8 mouse cellular contexts compared by ENCODE assay signal in the genomic region with DNA sequence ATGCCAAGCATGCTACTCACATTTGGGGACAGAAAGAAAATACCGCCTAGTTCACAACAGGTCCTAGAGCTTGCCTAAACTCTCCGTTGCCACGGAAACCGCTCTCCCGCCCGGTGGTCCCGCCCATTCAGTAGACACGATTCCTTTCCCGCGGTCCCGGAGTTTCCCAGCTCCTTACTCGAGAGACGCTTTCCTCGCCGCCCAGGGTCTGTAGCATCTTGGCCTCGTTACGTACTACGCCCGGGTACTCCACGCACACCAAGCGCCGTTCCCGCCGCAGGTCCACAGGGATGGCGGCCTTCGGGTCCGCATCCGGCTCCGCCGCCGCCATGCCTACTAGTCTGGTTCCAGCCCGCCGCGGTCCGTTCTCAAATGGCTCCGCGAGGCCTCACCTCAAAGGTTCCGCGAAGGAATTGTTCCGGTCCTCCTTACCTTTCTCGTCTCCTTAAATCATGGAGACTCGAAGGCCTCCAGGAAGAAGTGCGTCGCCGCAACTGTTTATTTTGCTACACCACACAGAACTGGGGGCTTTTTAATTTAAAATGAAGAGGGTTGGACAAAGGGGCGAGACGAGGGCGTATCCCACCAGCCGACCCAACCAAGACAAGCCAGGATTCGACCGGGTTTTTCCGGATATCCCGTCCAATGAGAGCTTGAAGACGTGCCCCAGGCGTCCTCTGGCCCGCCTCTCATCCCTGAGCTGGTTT. TPM values are rescaled to one million over a fixed set of nuclear protein-coding genes. Genes with fewer than 3 reads are reported as not detected.
A peak's percentile ranks its signal among the peaks of the same experiment; 100 is the strongest.
DNase-seq lines count a peak whose midpoint lies in the region; ATAC-seq and TF ChIP-seq lines count a peak whose summit lies in the region.

No protein-coding gene starts in this region.

- WGBS in forebrain, embryonic 11.5 days: under 1% methylated on average over 56 of the region's 56 CpGs
- under 1% methylated on average over 56 of the region's 56 CpGs for WGBS in heart, embryonic 16.5 days
- under 1% methylated on average over 56 of the region's 56 CpGs for whole genome bisulfite sequencing in liver, embryonic 15.5 days (ENCODE audit: insufficient replicate concordance)
- WGBS in neural tube, embryonic 12.5 days: under 1% methylated on average over 56 of the region's 56 CpGs

- peak; percentile 73 for TF ChIP-seq POLR2A in CH12.LX (IDR thresholded peaks at IDR 0.05; ENCODE audit: low read depth, low read length)

- TF ChIP-seq CTCF in CH12.LX (conservative IDR thresholded peaks at IDR 0.05 in 1 of 2, IDR thresholded peaks at IDR 0.05 in 1 of 2; ENCODE audit: low read depth in 2 of 2, low read length in 2 of 2): 0 out of 4 replicates have a peak, but pooled peaks of 1 of the 2 experiments have one; percentile 2

- peak overlapping the region; percentile 50; the same call in 1 of the 2 replicates for H3K27ac ChIP-seq in CH12.LX (ENCODE audit: insufficient read depth, low read depth)
- peak overlapping the region; percentile 84 for H3K27ac ChIP-seq in forebrain, embryonic 11.5 days (ENCODE audit: low read depth, low read length)
- peak overlapping the region; percentile 92 for H3K27ac ChIP-seq in heart, embryonic 16.5 days (ENCODE audit: low read length)
- H3K27ac ChIP-seq in liver, embryonic 15.5 days (replicated peaks): peak overlapping the region; percentile 88
- peak overlapping the region; percentile 65; the same call in 1 of the 2 replicates for H3K27ac ChIP-seq in neural tube, embryonic 12.5 days

- peak overlapping the region; percentile 94; the same call in 1 of the 2 replicates for H3K4me2 ChIP-seq in CH12.LX (ENCODE audit: insufficient read depth, low read depth, poor library complexity, severe bottlenecking)
- peak overlapping the region; percentile 62 for H3K4me2 ChIP-seq in forebrain, embryonic 11.5 days (ENCODE audit: low read depth, low read length, severe bottlenecking)
- H3K4me2 ChIP-seq in heart, embryonic 16.5 days (ENCODE audit: low read depth, low read length): peak overlapping the region; percentile 81
- H3K4me2 ChIP-seq in liver, embryonic 15.5 days: peak overlapping the region; percentile 87
- peak overlapping the region; percentile 76 for H3K4me2 ChIP-seq in neural tube, embryonic 12.5 days (replicated peaks)

- peak overlapping the region; percentile 75 for H3K9ac ChIP-seq in CH12.LX (ENCODE audit: insufficient read depth, low read depth)
- H3K9ac ChIP-seq in forebrain, embryonic 11.5 days (ENCODE audit: low read length): peak overlapping the region; percentile 62
- peak overlapping the region; percentile 86 for H3K9ac ChIP-seq in heart, embryonic 16.5 days (ENCODE audit: low read length)
- H3K9ac ChIP-seq in liver, embryonic 15.5 days: peak overlapping the region; percentile 71
- peak overlapping the region; percentile 66 for H3K9ac ChIP-seq in neural tube, embryonic 12.5 days

- no peak for TF ChIP-seq RAD21 in CH12.LX (IDR thresholded peaks at IDR 0.05; ENCODE audit: low read depth, low read length)

- peaks cover 15 to 33% of the 10 kb centered on the region in 2 experiments for H3K4me1 ChIP-seq in CH12.LX (ENCODE audit: control insufficient read depth in 1 of 2, insufficient read depth in 2 of 2)
- no peaks in the 10 kb centered on the region for H3K4me1 ChIP-seq in forebrain, embryonic 11.5 days (replicated peaks; ENCODE audit: control insufficient read depth, insufficient read depth, low read length)
- peaks cover 7% of the 10 kb centered on the region for H3K4me1 ChIP-seq in heart, embryonic 16.5 days (ENCODE audit: control insufficient read depth, insufficient read depth, low read length)
- peaks cover 37% of the 10 kb centered on the region for H3K4me1 ChIP-seq in liver, embryonic 15.5 days (replicated peaks)
- peaks cover 19% of the 10 kb centered on the region; the same call in 1 of the 2 replicates for H3K4me1 ChIP-seq in neural tube, embryonic 12.5 days

- H3K9me3 ChIP-seq in CH12.LX (replicated peaks; ENCODE audit: low read length): no peaks in the 10 kb centered on the region
- H3K9me3 ChIP-seq in forebrain, embryonic 11.5 days (ENCODE audit: control insufficient read depth, low read length): no peaks in the 10 kb centered on the region
- no peaks in the 10 kb centered on the region for H3K9me3 ChIP-seq in heart, embryonic 16.5 days (replicated peaks; ENCODE audit: control insufficient read depth, low read length)
- no peaks in the 10 kb centered on the region for H3K9me3 ChIP-seq in liver, embryonic 15.5 days (replicated peaks)
- H3K9me3 ChIP-seq in neural tube, embryonic 12.5 days: no peaks in the 10 kb centered on the region

- TF ChIP-seq EP300 in CH12.LX (IDR thresholded peaks at IDR 0.05; ENCODE audit: low read length): no peak

- dilution Hi-C loops in CH12.LX (cut with MboI; ENCODE audit: extremely low pct_ligation_motif_present, extremely low pct_unique_long_range_greater_than_20kb, low sequenced_read_pairs): no loop called here

- H3K4me3 ChIP-seq in CH12.LX (replicated peaks in 1 of 3; ENCODE audit: low read depth in 2 of 3, low read length in 2 of 3, poor library complexity in 1 of 3): peak overlapping the region; percentile 78 to 98 (median 95)
- peak overlapping the region; percentile 46 for H3K4me3 ChIP-seq in forebrain, embryonic 11.5 days (ENCODE audit: low read depth, low read length)
- H3K4me3 ChIP-seq in heart, embryonic 16.5 days (ENCODE audit: low read length): peak overlapping the region; percentile 87
- peak overlapping the region; percentile 87 for H3K4me3 ChIP-seq in liver, embryonic 15.5 days (replicated peaks)
- H3K4me3 ChIP-seq in neural tube, embryonic 12.5 days: peak overlapping the region; percentile 69

- peak; percentile 92 for DNase-seq in CH12.LX (ENCODE audit: extremely low read depth)
- peak; percentile 88 for DNase-seq in c-Kit-positive CD71-positive TER-119-negative erythroid progenitor cells, embryonic 14.5 days (ENCODE audit: low read depth)
- peak; percentile 93 for DNase-seq in forebrain, embryonic 11.5 days (ENCODE audit: low spot score)
- peak; percentile 90 to 94 for DNase-seq in kidney, postnatal 36 days
- peak; percentile 92 for DNase-seq in telencephalon, adult 2 months (ENCODE audit: low read depth, low spot score)

- no peaks in the 10 kb centered on the region for H3K79me2 ChIP-seq in CH12.LX (replicated peaks; ENCODE audit: control insufficient read depth, extremely low read depth, insufficient read depth, poor library complexity, severe bottlenecking)

- peaks cover 2% of the 10 kb centered on the region for H3K27me3 ChIP-seq in CH12.LX (replicated peaks)
- H3K27me3 ChIP-seq in forebrain, embryonic 11.5 days (ENCODE audit: control insufficient read depth, insufficient read depth, low read length): no peaks in the 10 kb centered on the region
- no peaks in the 10 kb centered on the region for H3K27me3 ChIP-seq in heart, embryonic 16.5 days (ENCODE audit: control insufficient read depth, insufficient read depth, low read length)
- H3K27me3 ChIP-seq in liver, embryonic 15.5 days: no peaks in the 10 kb centered on the region
- no peaks in the 10 kb centered on the region for H3K27me3 ChIP-seq in neural tube, embryonic 12.5 days (replicated peaks)

- H3K36me3 ChIP-seq in CH12.LX (replicated peaks in 1 of 2; ENCODE audit: control insufficient read depth in 1 of 2, insufficient read depth in 1 of 2, low read length in 1 of 2): peaks cover 13 to 33% of the 10 kb centered on the region in 2 experiments
- no peaks in the 10 kb centered on the region; the same call in 1 of the 2 replicates for H3K36me3 ChIP-seq in forebrain, embryonic 11.5 days (ENCODE audit: control insufficient read depth, insufficient read depth, low read length)
- peaks cover 5% of the 10 kb centered on the region for H3K36me3 ChIP-seq in heart, embryonic 16.5 days (ENCODE audit: control insufficient read depth, insufficient read depth)
- H3K36me3 ChIP-seq in liver, embryonic 15.5 days (replicated peaks): peaks cover 27% of the 10 kb centered on the region
- peaks cover 24% of the 10 kb centered on the region for H3K36me3 ChIP-seq in neural tube, embryonic 12.5 days

- in situ Hi-C loops in CH12.LX (cut with MboI; ENCODE audit: low pct_ligation_motif_present, low pct_unique_long_range_greater_than_20kb, low sequenced_read_pairs): no loop called here

- peak; percentile 87 for ATAC-seq in forebrain, embryonic 11.5 days (replicated peaks; ENCODE audit: low FRiP score)
- ATAC-seq in heart, embryonic 16.5 days (replicated peaks; ENCODE audit: extremely low read depth, insufficient read depth, low FRiP score): peak; percentile 94
- peak; percentile 89 for ATAC-seq in liver, embryonic 15.5 days (ENCODE audit: insufficient read depth)
- ATAC-seq in neural tube, embryonic 12.5 days (ENCODE audit: low FRiP score, low read depth): peak; percentile 91

RNA-seq across cellular contexts. Expression of gene Gtf3c5, which starts 0.8 kb away (rescaled TPM):
- total RNA-seq in CH12.LX (2012; rRNA removed): 12.5 and 15.1 TPM in 2 replicates
- total RNA-seq in CH12.LX (2014; rRNA removed): 8.4 and 8.6 TPM in 2 replicates
- polyA plus RNA-seq in CH12.LX (2012; ENCODE audit: insufficient read length, low read depth): 27.4 and 30.7 TPM in 2 replicates
- polyA plus RNA-seq in forebrain, embryonic 11.5 days (2014; fragmentation: Nextera tagmentation; extraction: Ambion mirVana): 41.6 and 42.3 TPM in 2 replicates
- 28.6 and 29.1 TPM in 2 replicates for polyA plus RNA-seq in heart, embryonic 16.5 days (2015; fragmentation: Nextera tagmentation; extraction: Ambion mirVana)
- 12.6 and 14.3 TPM in 2 replicates for polyA plus RNA-seq in liver, embryonic 15.5 days (2015; fragmentation: Nextera tagmentation; extraction: Ambion mirVana)
- 46.7 and 51.1 TPM in 2 replicates for polyA plus RNA-seq in neural tube, embryonic 12.5 days (2016; fragmentation: Nextera tagmentation; extraction: Ambion mirVana)

RNA-seq across cellular contexts. Expression of gene Cel, which starts 19.6 kb away (rescaled TPM):
- total RNA-seq in CH12.LX (2012; rRNA removed) (not detected in 2 replicates), CH12.LX (2014; rRNA removed) (not detected in 2 replicates)
- not detected in 2 replicates for polyA plus RNA-seq in CH12.LX (2012; ENCODE audit: insufficient read length, low read depth)
- not detected in 2 replicates for polyA plus RNA-seq in forebrain, embryonic 11.5 days (2014; fragmentation: Nextera tagmentation; extraction: Ambion mirVana)
- polyA plus RNA-seq in heart, embryonic 16.5 days (2015; fragmentation: Nextera tagmentation; extraction: Ambion mirVana): 0.30 TPM in 1 of 2 replicates, not detected in the other
- 0.45 and 5.1 TPM in 2 replicates for polyA plus RNA-seq in liver, embryonic 15.5 days (2015; fragmentation: Nextera tagmentation; extraction: Ambion mirVana)
- not detected in 2 replicates for polyA plus RNA-seq in neural tube, embryonic 12.5 days (2016; fragmentation: Nextera tagmentation; extraction: Ambion mirVana)

RNA-seq across cellular contexts. Expression of gene Gfi1b, which starts 39.0 kb away (rescaled TPM):
- total RNA-seq in CH12.LX (2012; rRNA removed) (0.17 TPM in 1 of 2 replicates, not detected in the other), CH12.LX (2014; rRNA removed) (0.27 and 0.87 TPM in 2 replicates)
- polyA plus RNA-seq in CH12.LX (2012; ENCODE audit: insufficient read length, low read depth): 0.19 TPM in 1 of 2 replicates, not detected in the other
- 3.4 and 3.5 TPM in 2 replicates for polyA plus RNA-seq in forebrain, embryonic 11.5 days (2014; fragmentation: Nextera tagmentation; extraction: Ambion mirVana)
- polyA plus RNA-seq in heart, embryonic 16.5 days (2015; fragmentation: Nextera tagmentation; extraction: Ambion mirVana): 0.84 and 0.92 TPM in 2 replicates
- polyA plus RNA-seq in liver, embryonic 15.5 days (2015; fragmentation: Nextera tagmentation; extraction: Ambion mirVana): 88.2 and 91.9 TPM in 2 replicates
- polyA plus RNA-seq in neural tube, embryonic 12.5 days (2016; fragmentation: Nextera tagmentation; extraction: Ambion mirVana): 0.98 and 1.1 TPM in 2 replicates

RNA-seq across cellular contexts. Expression of gene Tsc1, which starts 58.2 kb away (rescaled TPM):
- total RNA-seq in CH12.LX (2012; rRNA removed) (8.7 and 9.5 TPM in 2 replicates), CH12.LX (2014; rRNA removed) (7.6 and 8.1 TPM in 2 replicates)
- polyA plus RNA-seq in CH12.LX (2012; ENCODE audit: insufficient read length, low read depth): 12.2 and 13.4 TPM in 2 replicates
- polyA plus RNA-seq in forebrain, embryonic 11.5 days (2014; fragmentation: Nextera tagmentation; extraction: Ambion mirVana): 27.4 and 32.4 TPM in 2 replicates
- polyA plus RNA-seq in heart, embryonic 16.5 days (2015; fragmentation: Nextera tagmentation; extraction: Ambion mirVana): 16.7 and 17.5 TPM in 2 replicates
- polyA plus RNA-seq in liver, embryonic 15.5 days (2015; fragmentation: Nextera tagmentation; extraction: Ambion mirVana): 8.9 and 10.0 TPM in 2 replicates
- polyA plus RNA-seq in neural tube, embryonic 12.5 days (2016; fragmentation: Nextera tagmentation; extraction: Ambion mirVana): 31.8 and 34.6 TPM in 2 replicates

Comparison
In these comparisons a context has a peak if more than half of its experiments do, and no peak if none do; other contexts are left out.
1. Peak in every context shown above with its lines: DNase-seq, ATAC-seq, H3K4me3 ChIP-seq and H3K27ac ChIP-seq.
2. RNA of gene Gfi1b, which starts 39.0 kb away (polyA plus RNA-seq): 88.2 to 91.9 TPM in liver, embryonic 15.5 days; 3.4 to 3.5 TPM in forebrain, embryonic 11.5 days, 0.98 to 1.1 TPM in neural tube, embryonic 12.5 days, 0.84 to 0.92 TPM in heart, embryonic 16.5 days and 0.19 TPM in CH12.LX; every median in the first group is over 10 times any median in the second.